Mouse (Mus musculus) limb, embryonic 15.5 days (tissue): ENCODE results near the gene Ost4. TPM values are rescaled to one million over a fixed set of nuclear protein-coding genes. Genes with fewer than 3 reads are reported as not detected.
A peak's percentile ranks its signal among the peaks of the same experiment; 100 is the strongest.

ENCODE experiments used
- ATAC-seq: fragments of 200-750 bp; cut with Nextera tagmentation; 2 replicates; pipeline ENCODE4 v1.8.0; 2017; ENCODE audit warnings: low read depth, moderate TSS enrichment; ENCODE audit not compliant: insufficient number of reproducible peaks, low FRiP score, low TSS enrichment
- H3K27ac ChIP-seq: fragments of 300-500 bp; sonication (generic); 2 replicates; pipeline ENCODE4 v1.5.1; 2015; ENCODE audit warnings: moderate library complexity, mild to moderate bottlenecking, inconsistent platforms
- H3K27me3 ChIP-seq: fragments of 300-500 bp; sonication (generic); 2 replicates; pipeline ENCODE4 v1.6.1; 2015; ENCODE audit warnings: inconsistent platforms
- H3K36me3 ChIP-seq: fragments of 300-500 bp; sonication (generic); 2 replicates; pipeline ENCODE4 v1.6.1; 2015; ENCODE audit warnings: inconsistent platforms
- H3K4me1 ChIP-seq: fragments of 300-500 bp; sonication (generic); 2 replicates; pipeline ENCODE4 v1.6.1; 2015; ENCODE audit warnings: inconsistent platforms
- H3K4me2 ChIP-seq: fragments of 300-500 bp; sonication (generic); 2 replicates; pipeline ENCODE4 v1.6.1; 2015; ENCODE audit warnings: mild to moderate bottlenecking, inconsistent platforms
- H3K4me3 ChIP-seq: fragments of 300-500 bp; sonication (generic); 2 replicates; pipeline ENCODE4 v1.5.1; 2015; ENCODE audit warnings: mild to moderate bottlenecking, inconsistent platforms
- H3K9ac ChIP-seq: fragments of 300-500 bp; sonication (generic); 2 replicates; pipeline ENCODE4 v1.6.1; 2015; ENCODE audit warnings: inconsistent platforms
- H3K9me3 ChIP-seq: fragments of 300-500 bp; sonication (generic); 2 replicates; pipeline ENCODE4 v1.6.1; 2016; ENCODE audit warnings: inconsistent platforms
- WGBS: fragments of 180-500 bp; shearing (Covaris S2); methylation state at CpG from one replicate; pipeline ENCODE4 v1.1.7; 2015; 5-methylcytosine and 5-hydroxymethylcytosine counted together
- polyA plus RNA-seq: library from polyadenylated mRNA; unstranded; fragments of >200 nt; fragmentation: Nextera tagmentation; extraction: Ambion mirVana; gene quantifications from 2 replicates; pipeline ENCODE4 v1.2.1, GENCODE M21; 2015

Gene Ost4
- polyA plus RNA-seq, result 464 and 505 TPM in 2 replicates

GRCm38 (mm10) chr5:30907413-30908059 is at the start of gene Ost4:
Gene Ost4 (minus strand): TSS chr5:30907788.
- Histone ChIP-seq H3K4me1 (peaks cover 56% of the 10 kb centered on the region), H3K27ac (peak within 1 kb of the TSS; percentile 97), H3K4me2 (peak within 1 kb of the TSS; percentile 78), H3K36me3 (peaks cover 36% of the 10 kb centered on the region), H3K9ac (peak within 1 kb of the TSS; percentile 73), H3K9me3 (no peaks in the 10 kb centered on the region), H3K27me3 (no peaks in the 10 kb centered on the region), H3K4me3 (peak within 1 kb of the TSS; percentile 75)
- ATAC-seq, result peak; percentile 92
- WGBS, result under 1% methylated on average over 58 of the region's 58 CpGs

GRCm38 (mm10) chr5:30955751-30956150 is 48.2 kb upstream of the Ost4 start:
- peaks cover 23% of the 10 kb centered on the region for H3K4me1 ChIP-seq
- H3K27ac ChIP-seq, result no peak overlapping the region
- WGBS, result 95% methylated on average over 6 of the region's 6 CpGs
- no peak overlapping the region for H3K9ac ChIP-seq
- ATAC-seq, result no peak
- no peak overlapping the region for H3K4me3 ChIP-seq
- H3K9me3 ChIP-seq, result no peaks in the 10 kb centered on the region
- H3K4me2 ChIP-seq, result no peak overlapping the region
- H3K27me3 ChIP-seq, result no peaks in the 10 kb centered on the region
- peaks cover 59% of the 10 kb centered on the region for H3K36me3 ChIP-seq

- peaks cover 31% of the 10 kb centered on the region for H3K4me1 ChIP-seq
- H3K9ac ChIP-seq, result no peak overlapping the region
- peaks cover 59% of the 10 kb centered on the region for H3K36me3 ChIP-seq
- no peak for ATAC-seq
- H3K27me3 ChIP-seq, result no peaks in the 10 kb centered on the region
- no peaks in the 10 kb centered on the region for H3K9me3 ChIP-seq
- 97% methylated on average over 9 of the region's 9 CpGs for WGBS
- H3K4me3 ChIP-seq, result no peak overlapping the region
- no peak overlapping the region for H3K4me2 ChIP-seq
- H3K27ac ChIP-seq, result no peak overlapping the region
Observed at GRCm38 (mm10) chr5:30954556-30954955, 47.0 kb upstream of the Ost4 start.

- Histone ChIP-seq H3K36me3 (peaks cover 59% of the 10 kb centered on the region), H3K4me1 (peaks cover 33% of the 10 kb centered on the region), H3K27ac (no peak overlapping the region), H3K9me3 (no peaks in the 10 kb centered on the region), H3K4me3 (no peak overlapping the region), H3K27me3 (no peaks in the 10 kb centered on the region), H3K4me2 (no peak overlapping the region), H3K9ac (no peak overlapping the region)
- no peak for ATAC-seq
- 96% methylated on average over 6 of the region's 6 CpGs for WGBS
Observed at GRCm38 (mm10) chr5:30954065-30954464, 46.5 kb upstream of the Ost4 start.

- Histone ChIP-seq H3K27me3 (no peaks in the 10 kb centered on the region), H3K4me1 (peaks cover 21% of the 10 kb centered on the region), H3K9me3 (no peaks in the 10 kb centered on the region), H3K36me3 (peaks cover 47% of the 10 kb centered on the region), H3K9ac (no peak overlapping the region), H3K4me2 (no peak overlapping the region), H3K4me3 (no peak overlapping the region), H3K27ac (no peak overlapping the region)
- 88% methylated on average over 5 of the region's 5 CpGs for WGBS
- no peak for ATAC-seq
Observed at GRCm38 (mm10) chr5:30952551-30952950, 45.0 kb upstream of the Ost4 start.

- H3K9ac ChIP-seq, result no peak overlapping the region
- 84% methylated on average over 6 of the region's 6 CpGs for WGBS
- no peaks in the 10 kb centered on the region for H3K9me3 ChIP-seq
- H3K4me3 ChIP-seq, result no peak overlapping the region
- peaks cover 18% of the 10 kb centered on the region for H3K4me1 ChIP-seq
- H3K4me2 ChIP-seq, result no peak overlapping the region
- no peaks in the 10 kb centered on the region for H3K27me3 ChIP-seq
- H3K27ac ChIP-seq, result no peak overlapping the region
- ATAC-seq, result no peak
- peaks cover 44% of the 10 kb centered on the region for H3K36me3 ChIP-seq
Observed at GRCm38 (mm10) chr5:30951706-30952105, 44.1 kb upstream of the Ost4 start.

GRCm38 (mm10) chr5:30950922-30951321 is 43.3 kb upstream of the Ost4 start:
- H3K27ac ChIP-seq, result no peak overlapping the region
- peaks cover 18% of the 10 kb centered on the region for H3K4me1 ChIP-seq
- no peaks in the 10 kb centered on the region for H3K9me3 ChIP-seq
- peaks cover 41% of the 10 kb centered on the region for H3K36me3 ChIP-seq
- no peaks in the 10 kb centered on the region for H3K27me3 ChIP-seq
- no peak overlapping the region for H3K4me3 ChIP-seq
- WGBS, result 86% methylated on average over 2 of the region's 2 CpGs
- no peak overlapping the region for H3K9ac ChIP-seq
- H3K4me2 ChIP-seq, result no peak overlapping the region
- ATAC-seq, result no peak

- Histone ChIP-seq H3K27ac (peak overlapping the region; percentile 77), H3K9ac (peak overlapping the region; percentile 53; the same call in 1 of the 2 replicates), H3K4me1 (peaks cover 19% of the 10 kb centered on the region), H3K4me2 (peak overlapping the region; percentile 90), H3K36me3 (peaks cover 36% of the 10 kb centered on the region), H3K27me3 (no peaks in the 10 kb centered on the region), H3K4me3 (peak overlapping the region; percentile 58), H3K9me3 (no peaks in the 10 kb centered on the region)
- no peak for ATAC-seq
- 49% methylated on average over 4 of the region's 4 CpGs for WGBS
Observed at GRCm38 (mm10) chr5:30950451-30950850, 42.9 kb upstream of the Ost4 start.

- peaks cover 24% of the 10 kb centered on the region for H3K4me1 ChIP-seq
- no peaks in the 10 kb centered on the region for H3K9me3 ChIP-seq
- H3K9ac ChIP-seq, result peak overlapping the region; percentile 53; the same call in 1 of the 2 replicates
- peaks cover 4% of the 10 kb centered on the region; the same call in 1 of the 2 replicates for H3K27me3 ChIP-seq
- peak overlapping the region; percentile 90 for H3K4me2 ChIP-seq
- peaks cover 30% of the 10 kb centered on the region for H3K36me3 ChIP-seq
- ATAC-seq, result peak; percentile 66
- H3K27ac ChIP-seq, result peak overlapping the region; percentile 86
- H3K4me3 ChIP-seq, result peak overlapping the region; percentile 58
- 2% methylated on average over 31 of the region's 31 CpGs for WGBS
Observed at GRCm38 (mm10) chr5:30949654-30950326, 42.2 kb upstream of the Ost4 start.

GRCm38 (mm10) chr5:30948620-30949019 is 41.0 kb upstream of the Ost4 start:
- H3K27ac ChIP-seq, result no peak overlapping the region
- WGBS, result 64% methylated on average over 5 of the region's 5 CpGs
- H3K4me1 ChIP-seq, result peaks cover 24% of the 10 kb centered on the region
- H3K4me3 ChIP-seq, result no peak overlapping the region
- H3K9ac ChIP-seq, result no peak overlapping the region
- no peaks in the 10 kb centered on the region for H3K9me3 ChIP-seq
- ATAC-seq, result no peak
- H3K27me3 ChIP-seq, result peaks cover 6% of the 10 kb centered on the region; the same call in 1 of the 2 replicates
- peaks cover 18% of the 10 kb centered on the region for H3K36me3 ChIP-seq
- H3K4me2 ChIP-seq, result no peak overlapping the region

- WGBS, result 5% methylated on average over 44 of the region's 44 CpGs
- peak within 1 kb of the TSS; percentile 35; the same call in 1 of the 2 replicates for H3K9ac ChIP-seq
- H3K36me3 ChIP-seq, result no peaks in the 10 kb centered on the region
- no peaks in the 10 kb centered on the region for H3K9me3 ChIP-seq
- no peak within 1 kb of the TSS for H3K27ac ChIP-seq
- H3K4me3 ChIP-seq, result peak within 1 kb of the TSS; percentile 51
- H3K4me2 ChIP-seq, result peak within 1 kb of the TSS; percentile 92
- peaks cover 6% of the 10 kb centered on the region; the same call in 1 of the 2 replicates for H3K27me3 ChIP-seq
- H3K4me1 ChIP-seq, result peaks cover 18% of the 10 kb centered on the region
- ATAC-seq, result peak; percentile 64
Observed at GRCm38 (mm10) chr5:30944956-30945781, 37.6 kb upstream of the Ost4 start, which contains the start of gene Cgref1. Gene Cgref1 (minus strand): TSS chr5:30945591.
